Mouse (Mus musculus) layer of hippocampus, adult 2 months (tissue): ENCODE measurements at regions not wholly inside any gene's neighbourhood (a gene's known extent, or its start where the extent isn't known, plus 50 kb on each side); places are given as distances from the start of the nearest gene placed in this dataset.

ENCODE experiments used
- DNase-seq, 2 experiments: peaks; one replicate each; pipeline ENCODE4 v3.0.0; 2022; ENCODE audit warnings: low spot score in 2 of 2
- H3K27ac ChIP-seq: fragments of 200-600 bp; 2 replicates; pipeline ENCODE4 v1.8.1; 2022
- H3K4me3 ChIP-seq: fragments of 200-600 bp; 2 replicates; pipeline ENCODE4 v1.8.1; 2022; ENCODE audit warnings: mild to moderate bottlenecking
- CTCF ChIP-seq: fragments of 200-600 bp; conservative IDR thresholded peaks from 2 replicates; pipeline ENCODE4 v1.8.1; 2022; ENCODE audit warnings: antibody characterized with exemption, mild to moderate bottlenecking, moderate library complexity

DNA sequence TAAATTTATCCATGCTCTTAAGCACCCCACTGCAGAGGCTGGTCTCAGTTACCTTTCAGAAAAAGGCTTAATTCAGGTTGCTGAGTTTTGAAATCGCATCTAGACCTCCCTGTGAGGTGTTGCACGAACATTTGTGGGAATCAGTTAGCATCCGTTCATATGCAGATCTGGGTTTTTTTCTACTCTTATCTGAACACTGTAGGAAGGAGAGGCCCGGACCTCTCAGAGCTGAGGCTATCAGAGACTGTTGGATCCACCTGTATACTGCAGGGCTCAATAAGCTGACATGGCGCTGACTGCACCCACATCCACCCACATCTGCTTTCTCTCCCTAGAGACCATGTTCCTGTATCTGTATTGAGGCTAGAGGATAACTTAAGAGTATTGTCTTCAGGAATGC lies 1240.4 kb upstream of the A1bg start:
- H3K4me3 ChIP-seq, result no peak overlapping the region
- DNase-seq, result no peak
- no peak overlapping the region for H3K27ac ChIP-seq
- no peak for TF ChIP-seq CTCF

DNA sequence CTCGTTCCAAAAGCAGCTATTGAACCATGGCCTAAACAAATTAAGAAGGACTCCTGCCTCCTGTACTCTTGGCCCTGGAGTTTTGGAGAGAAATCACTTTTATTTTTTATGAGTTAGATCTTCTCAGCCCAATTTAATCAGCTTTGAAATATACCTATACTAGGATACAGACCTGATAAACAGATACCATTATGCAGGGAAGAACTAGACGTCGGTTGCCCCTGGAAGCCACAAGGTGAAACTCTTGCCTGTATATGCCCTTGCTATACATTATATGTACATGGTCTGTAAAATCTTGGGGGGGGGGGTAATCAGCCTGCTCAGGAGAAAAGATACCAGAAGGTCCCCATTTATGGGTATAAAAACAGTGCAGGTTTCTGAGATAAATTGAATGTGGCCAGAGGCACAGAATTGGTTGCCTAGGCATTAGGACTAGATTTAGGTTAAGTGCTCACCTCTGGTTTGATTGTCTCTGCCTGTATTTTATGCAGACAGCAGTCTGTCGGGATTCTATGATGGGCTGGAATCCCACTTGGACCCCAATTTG lies 1239.9 kb upstream of the A1bg start:
- H3K27ac ChIP-seq, result no peak overlapping the region
- no peak overlapping the region for H3K4me3 ChIP-seq
- no peak for DNase-seq
- no peak for TF ChIP-seq CTCF

DNA sequence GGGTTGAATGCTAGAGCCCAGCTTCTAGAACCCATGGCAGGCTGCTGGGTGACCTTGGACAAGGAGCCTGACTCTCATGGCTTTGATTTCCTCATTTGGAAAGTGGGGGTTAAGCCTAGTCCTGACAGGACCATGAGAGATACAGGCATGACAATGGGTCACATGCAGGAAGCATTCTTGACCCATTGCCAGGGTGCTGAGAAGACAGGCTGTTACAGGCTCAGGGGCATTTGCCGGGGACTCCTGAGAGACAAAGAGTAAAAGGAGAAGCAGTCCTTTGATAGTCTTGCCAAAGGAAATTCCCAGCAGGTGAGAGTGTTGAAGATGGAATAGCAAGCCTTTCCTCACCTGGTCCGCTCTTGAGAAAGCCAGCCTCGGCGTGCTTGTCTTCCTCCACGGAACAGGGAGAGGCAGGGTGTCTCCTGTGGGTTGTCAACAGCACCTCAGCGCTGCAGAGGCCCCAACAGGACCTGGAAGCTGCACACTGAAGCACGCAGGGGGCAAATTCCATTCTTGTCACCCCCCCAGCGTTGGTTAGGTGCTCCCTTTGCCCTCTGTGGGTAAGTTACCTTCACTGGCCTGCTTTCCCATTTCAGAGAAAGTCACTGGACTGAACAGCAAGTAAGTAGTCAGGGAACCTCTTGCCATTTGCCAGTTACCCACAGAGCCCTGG lies 1239.3 kb upstream of the A1bg start:
- TF ChIP-seq CTCF, result no peak
- DNase-seq, result no peak
- H3K4me3 ChIP-seq, result no peak overlapping the region
- no peak overlapping the region for H3K27ac ChIP-seq

DNA sequence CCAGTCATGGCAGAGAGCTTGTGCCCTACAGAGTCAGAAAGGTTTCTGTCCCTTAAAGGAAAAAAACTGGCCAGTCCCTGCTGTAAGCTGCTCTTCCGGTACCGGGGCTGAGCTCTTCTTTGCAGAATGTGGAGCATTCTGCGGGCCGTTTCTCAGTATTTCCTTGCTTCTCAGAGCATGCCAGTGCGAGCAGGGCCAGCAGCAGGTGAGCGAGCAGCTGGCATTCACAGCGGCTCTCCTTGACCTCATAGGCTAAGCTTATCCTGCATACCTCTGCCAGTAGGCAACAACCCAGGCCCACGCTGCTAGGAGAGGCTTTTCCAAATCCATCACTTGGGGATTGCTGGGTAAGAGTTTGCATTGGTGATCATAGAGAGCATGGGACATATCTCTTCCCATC lies 1238.2 kb upstream of the A1bg start:
- no peak for DNase-seq
- Histone ChIP-seq H3K4me3 (no peak overlapping the region), H3K27ac (no peak overlapping the region)
- no peak for TF ChIP-seq CTCF

DNA sequence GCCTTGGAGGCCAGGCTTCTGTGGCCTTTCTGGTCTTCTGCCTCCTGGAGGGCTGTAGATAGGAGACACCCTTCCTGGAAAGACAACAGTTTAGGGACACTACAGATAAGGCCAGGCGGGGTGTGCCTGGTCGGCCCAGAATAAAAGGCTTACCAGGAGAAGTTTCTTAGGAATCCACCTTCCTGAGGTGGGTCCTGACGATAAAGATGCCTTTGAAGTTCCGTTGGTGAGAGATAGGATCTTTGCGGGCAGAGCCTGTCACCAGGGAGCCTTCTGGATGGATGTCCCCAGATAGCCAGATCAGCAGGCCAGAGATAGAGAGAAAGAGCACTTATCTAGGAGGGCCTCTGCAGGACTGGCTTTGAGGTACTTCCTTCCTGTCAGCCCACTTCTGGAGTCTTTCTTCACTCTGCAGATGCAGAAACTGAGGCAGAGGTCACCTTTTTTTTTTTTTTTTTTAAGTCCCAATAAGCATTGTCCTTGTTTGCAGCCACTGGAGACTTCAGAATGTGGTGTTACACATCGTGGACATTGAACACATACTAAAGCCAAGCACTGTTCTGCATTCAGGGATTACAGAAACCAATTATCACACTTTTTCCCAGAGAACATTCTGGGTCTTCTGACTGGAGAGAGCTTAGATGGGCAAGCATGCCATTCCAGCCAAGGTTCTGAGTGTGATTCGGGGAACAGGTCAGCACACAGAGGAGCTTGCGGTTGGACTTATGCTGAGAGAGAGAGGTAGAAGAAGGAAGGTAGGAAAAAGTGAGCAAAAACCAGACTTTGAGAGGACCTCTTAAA lies 1236.3 kb upstream of the A1bg start:
- H3K27ac ChIP-seq, result no peak overlapping the region
- no peak for TF ChIP-seq CTCF
- DNase-seq, result no peak
- no peak overlapping the region for H3K4me3 ChIP-seq

DNA sequence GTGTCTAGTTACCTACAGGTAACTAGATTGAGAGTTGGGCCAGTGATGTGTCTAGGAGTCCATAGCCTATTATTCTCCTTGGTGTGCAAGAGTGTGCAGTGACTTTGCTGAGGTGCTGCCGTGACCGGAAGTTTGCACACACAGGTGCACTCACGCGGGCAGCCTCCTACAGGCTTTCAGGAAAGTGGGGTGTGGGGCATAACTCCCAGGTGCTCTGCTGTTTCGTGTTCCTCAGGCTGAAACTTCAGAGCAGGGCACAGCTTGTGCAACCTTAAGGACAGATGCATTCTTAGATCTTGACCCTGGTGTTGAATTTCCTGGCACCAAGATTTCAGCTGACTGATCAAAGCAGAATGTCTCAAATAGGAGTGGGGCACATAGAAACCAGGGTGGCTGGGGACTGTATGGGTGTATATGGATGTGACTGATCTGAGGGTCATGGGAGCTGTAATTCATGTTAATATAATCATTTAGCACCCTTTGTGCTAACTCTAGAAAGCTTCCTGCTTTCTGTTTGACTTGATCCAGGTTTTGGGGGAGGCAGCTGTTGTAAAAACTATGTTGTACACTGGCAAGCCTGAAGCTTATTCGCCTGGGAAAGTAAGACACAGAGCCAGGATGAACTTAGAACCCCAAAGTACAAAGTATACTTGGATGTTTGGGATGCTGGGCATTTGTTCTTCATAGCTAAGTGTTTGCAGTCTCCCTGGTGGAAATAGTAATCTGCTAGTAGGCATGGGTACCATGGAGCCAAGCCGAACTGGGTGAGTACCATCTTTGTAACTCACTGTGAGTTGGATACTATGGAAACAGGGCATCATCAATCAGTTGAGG lies 1234.6 kb upstream of the A1bg start:
- H3K27ac ChIP-seq, result no peak overlapping the region
- no peak overlapping the region for H3K4me3 ChIP-seq
- DNase-seq, result no peak
- no peak for TF ChIP-seq CTCF

DNA sequence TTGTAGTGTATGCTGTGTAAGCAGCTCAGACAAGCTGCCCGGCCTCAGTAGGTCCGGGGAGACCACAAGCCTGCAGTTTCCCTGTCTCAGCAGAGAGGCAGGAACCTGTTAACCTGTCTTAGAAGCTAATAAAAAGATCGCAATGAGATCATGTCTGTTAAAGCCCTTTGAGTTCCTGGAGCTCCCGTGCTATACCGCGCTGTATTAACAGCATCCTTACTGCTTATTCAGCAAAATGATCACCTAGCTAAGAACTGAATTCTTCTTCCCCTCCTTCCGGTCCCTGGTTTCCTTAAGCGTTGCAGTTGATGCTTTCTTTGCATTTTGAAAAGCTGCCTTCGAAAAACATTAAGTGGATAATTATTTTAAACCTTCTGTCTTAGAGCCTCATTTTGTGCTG lies 1230.4 kb upstream of the A1bg start:
- TF ChIP-seq CTCF, result no peak
- no peak overlapping the region for H3K4me3 ChIP-seq
- DNase-seq, result no peak
- no peak overlapping the region for H3K27ac ChIP-seq

DNA sequence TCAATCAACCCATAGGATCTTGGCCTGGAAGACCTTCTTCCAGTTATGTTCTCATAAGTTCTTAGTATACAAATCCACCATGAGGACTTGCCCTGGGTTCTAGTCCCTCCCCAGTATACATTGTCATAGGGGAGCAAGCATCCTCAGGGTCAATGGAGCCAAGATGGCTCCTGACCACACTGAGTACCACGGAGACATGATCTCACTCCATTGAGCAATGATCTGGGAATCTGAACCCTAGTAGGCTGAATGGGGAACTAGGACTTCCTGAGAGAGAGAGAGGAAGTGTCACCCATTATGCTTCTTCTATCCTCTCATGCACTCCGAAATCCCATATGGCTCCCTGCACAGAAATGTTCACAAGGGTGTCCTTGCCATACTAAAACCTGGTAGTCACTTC lies 1229.3 kb upstream of the A1bg start:
- H3K27ac ChIP-seq, result no peak overlapping the region
- DNase-seq, result no peak
- no peak overlapping the region for H3K4me3 ChIP-seq
- TF ChIP-seq CTCF, result no peak

DNA sequence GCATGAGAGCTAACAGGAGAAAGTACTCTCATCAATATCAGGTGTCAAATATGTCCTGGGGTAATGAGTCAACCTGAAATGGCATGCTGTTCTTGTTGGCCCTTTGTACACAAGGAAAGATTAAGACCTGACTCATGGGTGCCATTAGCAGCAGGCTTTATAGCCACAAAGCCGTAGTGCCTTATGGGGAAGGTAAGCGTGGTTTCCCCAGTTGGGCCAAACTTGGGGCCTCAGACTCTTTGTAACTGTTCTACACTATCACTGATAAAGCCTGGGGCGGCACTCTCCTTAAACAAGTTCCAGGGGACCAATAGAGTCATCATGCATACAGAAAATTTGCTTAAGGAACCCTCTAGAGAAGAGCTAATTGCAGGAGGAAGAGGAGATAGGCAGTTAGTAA lies 1228.9 kb upstream of the A1bg start:
- Histone ChIP-seq H3K27ac (no peak overlapping the region), H3K4me3 (no peak overlapping the region)
- DNase-seq, result no peak
- TF ChIP-seq CTCF, result no peak

DNA sequence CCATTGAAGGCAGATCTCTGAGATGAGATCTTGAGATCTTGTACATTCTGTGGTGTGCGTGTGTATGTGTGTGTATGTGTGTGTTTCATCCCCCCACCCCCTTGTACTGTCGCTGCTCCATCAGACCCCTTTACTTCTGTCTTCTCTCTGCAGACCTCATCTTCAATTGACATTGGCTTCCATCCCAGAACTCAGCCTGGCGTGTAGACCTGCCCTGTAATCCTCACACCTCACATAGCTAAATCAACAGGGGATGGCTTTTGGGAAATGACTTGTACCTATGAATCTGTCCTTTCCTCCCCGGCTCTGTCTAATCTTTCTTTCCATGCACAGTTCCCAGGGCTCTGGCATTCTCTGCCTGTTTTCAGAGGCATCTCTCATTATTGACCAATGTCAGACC lies 1227.5 kb upstream of the A1bg start:
- no peak for DNase-seq
- Histone ChIP-seq H3K27ac (no peak overlapping the region), H3K4me3 (no peak overlapping the region)
- TF ChIP-seq CTCF, result no peak

DNA sequence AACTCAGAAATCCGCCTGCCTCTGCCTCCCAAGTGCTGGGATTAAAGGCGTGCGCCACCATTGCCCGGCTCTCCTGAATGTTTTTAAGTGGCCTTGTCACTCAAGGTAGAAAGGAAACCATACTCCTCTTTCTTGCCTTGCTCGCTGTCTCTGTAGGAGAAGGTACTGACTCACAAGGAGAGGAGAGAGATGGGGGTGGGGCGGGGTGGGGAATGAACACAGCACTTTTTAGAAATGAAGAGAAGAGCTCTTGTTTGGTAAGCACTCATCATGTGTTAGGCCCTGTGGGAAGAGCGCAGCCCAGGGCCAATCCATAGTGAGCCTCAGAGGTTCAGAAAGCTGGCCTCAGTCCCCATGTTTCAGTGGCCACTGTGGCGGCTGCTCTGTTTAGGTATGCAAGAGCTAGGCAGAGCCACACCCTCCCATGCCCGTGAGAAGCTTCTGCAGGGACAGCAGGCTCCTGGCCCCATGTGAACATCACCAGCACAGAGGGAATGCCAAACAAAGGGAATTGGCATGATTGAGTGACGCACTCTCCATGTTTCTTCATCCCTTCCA lies 1225.9 kb upstream of the A1bg start:
- no peak overlapping the region for H3K27ac ChIP-seq
- no peak overlapping the region for H3K4me3 ChIP-seq
- TF ChIP-seq CTCF, result no peak
- DNase-seq, result no peak

DNA sequence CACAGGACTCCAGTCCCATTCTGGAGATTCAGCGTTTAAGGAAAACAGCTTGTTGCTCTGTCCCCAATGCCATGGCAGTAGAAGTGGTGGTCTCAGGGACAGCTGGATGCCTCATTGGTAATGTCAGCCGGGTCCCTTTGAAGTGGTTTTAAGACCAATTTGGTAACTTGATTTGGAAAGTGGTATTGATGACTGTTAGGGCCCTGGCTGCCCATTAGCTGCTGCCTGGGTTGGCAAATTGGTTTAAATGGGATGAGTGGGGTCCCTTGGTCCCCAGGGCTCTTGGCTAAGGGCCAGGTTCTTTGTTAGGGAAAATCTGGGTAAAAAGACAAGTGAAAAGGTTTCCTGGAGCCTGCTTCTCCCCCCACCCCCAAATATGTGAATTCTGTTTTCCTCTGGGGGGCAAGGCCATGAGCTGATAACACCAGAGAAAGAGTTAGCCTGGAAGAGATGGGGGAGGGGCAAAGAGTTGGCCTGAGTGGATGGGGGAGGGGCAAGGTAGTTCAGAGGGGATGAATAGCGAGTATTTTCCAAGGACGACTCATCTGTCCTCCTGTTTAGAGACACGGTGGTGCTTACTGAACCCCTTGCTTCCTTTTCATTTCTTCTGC lies 1224.6 kb upstream of the A1bg start:
- no peak for TF ChIP-seq CTCF
- DNase-seq, result no peak

More for the DNA sequence above, 1224.6 kb upstream of the A1bg start:
- H3K27ac ChIP-seq, result no peak overlapping the region
- no peak overlapping the region for H3K4me3 ChIP-seq
